Mouse (Mus musculus) bone marrow, adult 2 months (tissue): ENCODE measurements around the gene Dcp1a.

Source experiments
- CTCF ChIP-seq: fragments of 200-500 bp; IDR thresholded peaks from 2 replicates; pipeline ENCODE4 v1.5.1; 2011; ENCODE audit warnings: low read length, control low read depth; ENCODE audit not compliant: control insufficient read depth, insufficient read depth
- POLR2A ChIP-seq: fragments of 200-500 bp; IDR thresholded peaks from 2 replicates; pipeline ENCODE4 v1.6.1; 2011; ENCODE audit warnings: low read depth, mild to moderate bottlenecking, control low read depth, low read length, borderline replicate concordance; ENCODE audit not compliant: control insufficient read depth

DNA sequence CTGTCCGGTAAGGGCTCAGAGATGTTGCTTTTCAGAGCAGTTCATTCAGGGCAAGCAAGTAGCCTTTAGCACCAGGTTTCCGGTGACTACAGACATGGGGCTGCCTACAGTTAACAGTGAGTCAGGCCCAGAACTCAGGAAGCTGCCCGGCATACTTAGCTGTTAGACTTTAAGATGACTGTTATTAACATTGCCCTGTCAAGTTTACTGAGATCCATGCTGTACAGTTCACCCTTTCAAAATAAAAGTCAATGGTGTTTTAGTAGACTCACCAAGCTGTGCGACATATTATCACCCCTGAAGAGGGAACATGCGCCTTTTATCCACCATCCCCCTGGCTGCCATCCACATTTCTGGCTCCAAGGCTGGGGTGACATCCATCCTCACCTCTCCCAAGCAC lies 96.9 kb downstream of the Dcp1a start:
- TF ChIP-seq CTCF (no peak), POLR2A (no peak)
